Mouse (Mus musculus): ENCODE data around the gene Vmn1r32. TPM values are rescaled to one million over a fixed set of nuclear protein-coding genes. Genes with fewer than 3 reads are reported as not detected.

Gene Vmn1r32
- total RNA-seq (2021) = not detected in 2 replicates
- long read RNA-seq = 0 reads

GRCm38 (mm10) chr6:66559996-66560395 is at the start of gene Vmn1r32:
Vmn1r32 (minus strand) TSS chr6:66560096.
- no peak for DNase-seq

GRCm38 (mm10) chr6:66595804-66596203 is 35.9 kb upstream of the Vmn1r32 start:
- no peak for DNase-seq

DNA sequence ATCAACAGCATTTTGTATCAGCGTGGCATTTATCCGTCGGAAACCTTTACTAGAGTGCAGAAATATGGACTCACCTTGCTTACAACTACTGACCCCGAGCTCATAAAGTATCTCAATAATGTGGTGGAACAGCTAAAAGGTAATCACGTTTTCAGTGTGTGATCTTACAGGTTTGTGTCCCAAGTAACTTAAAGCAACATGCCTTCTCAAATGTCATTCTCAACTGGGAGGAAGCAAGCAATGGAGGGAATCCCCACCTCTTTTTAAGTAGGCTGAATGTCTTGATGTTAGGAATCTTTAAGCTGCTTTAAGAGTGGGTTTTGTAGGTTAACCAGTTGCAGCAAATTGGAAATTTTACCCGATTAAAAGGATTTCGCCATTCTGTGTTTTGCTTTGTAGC is 23.9 kb downstream of the Vmn1r32 start:
- no peak for DNase-seq

DNA sequence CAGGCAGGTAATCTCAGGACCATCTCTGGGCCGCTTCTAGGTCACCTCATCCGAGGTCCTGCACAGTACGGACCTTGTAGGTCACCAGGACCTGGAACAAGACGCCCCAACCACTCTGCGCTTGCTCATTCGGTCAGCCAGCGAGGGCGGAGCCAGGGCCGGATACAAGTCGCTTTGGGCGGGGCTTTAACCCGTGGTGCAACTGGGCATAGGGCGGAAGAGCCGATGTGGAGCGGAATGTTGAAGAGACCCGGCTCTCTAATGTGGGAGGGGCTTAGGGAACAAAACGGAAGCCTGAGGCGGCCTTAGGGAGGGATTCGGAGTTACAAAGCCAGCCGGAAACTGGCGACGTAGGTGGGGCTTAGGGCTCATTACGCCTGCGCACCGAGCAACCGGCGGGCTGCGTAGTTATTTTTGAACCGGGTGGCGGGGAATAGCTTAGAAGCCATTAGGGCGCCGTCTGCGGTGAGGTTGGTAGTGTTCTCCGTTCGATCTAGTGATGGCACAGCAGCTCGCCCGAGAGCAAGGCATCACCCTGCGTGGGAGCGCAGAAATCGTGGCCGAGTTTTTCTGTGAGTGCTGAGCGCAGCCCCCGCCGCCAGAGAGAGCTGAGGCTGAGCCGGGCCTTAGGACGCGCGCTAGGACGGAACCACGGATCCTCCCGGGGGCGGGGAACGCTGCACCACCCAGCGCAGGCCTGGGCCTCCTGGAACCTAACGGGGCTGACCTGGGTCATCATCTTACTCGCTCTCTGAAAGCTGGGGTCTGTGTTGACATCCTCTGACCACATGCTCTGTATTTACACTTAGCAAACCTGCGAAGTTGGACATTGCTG is 24.7 kb downstream of the Vmn1r32 start, which contains the start of gene Mad2l1:
Gene Mad2l1 (plus strand): TSS at position 363 of the 835 bp plus-strand sequence.
- DNase-seq = peak; percentile 97

DNA sequence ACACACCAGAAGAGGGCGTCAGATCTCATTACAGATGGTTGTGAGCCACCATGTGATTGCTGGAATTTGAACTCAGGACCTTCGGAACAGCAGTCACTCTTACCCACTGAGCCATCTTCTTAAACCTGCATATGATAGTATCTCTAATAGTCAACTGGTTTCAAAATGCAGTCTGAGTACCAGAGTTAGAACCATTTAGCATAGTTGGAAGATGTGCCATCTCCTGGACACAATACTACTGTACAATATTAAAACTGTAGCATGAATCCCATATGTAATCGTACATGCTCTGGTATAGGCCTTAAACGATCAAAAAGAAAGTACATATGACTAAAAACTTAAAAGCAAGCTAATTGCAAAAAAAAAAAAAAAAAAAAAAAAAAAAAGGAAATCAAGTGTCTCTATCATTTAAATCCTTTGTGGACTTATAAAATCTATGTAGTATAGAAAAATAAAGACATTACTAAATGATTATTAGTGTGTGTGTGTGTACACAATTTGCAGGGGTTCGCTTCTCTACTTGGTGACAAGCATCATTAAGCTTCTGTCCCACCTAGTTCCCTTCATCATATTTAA is 25.4 kb downstream of the Vmn1r32 start:
- no peak for DNase-seq

- no peak for DNase-seq
Measured at GRCm38 (mm10) chr6:66533241-66533640, 26.7 kb downstream of the Vmn1r32 start.

- DNase-seq = no peak
Measured at GRCm38 (mm10) chr6:66528386-66528785, 31.5 kb downstream of the Vmn1r32 start.

DNA sequence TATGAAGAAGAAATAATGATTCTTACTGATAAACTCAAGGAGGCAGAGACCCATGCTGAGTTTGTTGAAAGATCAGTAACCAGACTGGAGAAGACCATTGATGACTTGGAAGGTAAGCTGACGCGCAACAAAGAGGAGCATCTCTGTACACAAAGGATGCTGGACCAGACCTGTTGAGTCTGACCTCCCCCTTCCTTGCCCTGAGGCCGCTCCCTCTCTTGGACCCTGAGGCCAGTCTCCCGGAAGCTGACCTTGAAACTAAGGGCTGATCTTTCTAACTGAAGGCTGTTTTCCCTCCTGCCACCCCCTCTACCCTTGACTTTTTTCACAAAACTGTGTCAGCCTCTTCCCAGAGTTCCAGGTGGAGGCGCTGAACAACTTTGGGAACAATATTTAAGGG is 43.5 kb downstream of the Vmn1r32 start:
- no peak for DNase-seq

Other genes starting within 250 kb of the Vmn1r32 start
- gene Mad2l1, start 24.7 kb downstream of the Vmn1r32 start, total RNA-seq (2021) = 11.8 and 12.2 TPM in 2 replicates
- not detected in 2 replicates for gene Vmn1r33, start 58.2 kb upstream of the Vmn1r32 start, total RNA-seq (2021)
- not detected in 2 replicates for gene Vmn1r34, start 83.8 kb upstream of the Vmn1r32 start, total RNA-seq (2021)
- not detected in 2 replicates for gene Vmn1r35, start 125.8 kb upstream of the Vmn1r32 start, total RNA-seq (2021)
- not detected in 2 replicates for gene Vmn1r36, start 159.1 kb upstream of the Vmn1r32 start, total RNA-seq (2021)
- not detected in 2 replicates for gene Vmn1r37, start 169.3 kb upstream of the Vmn1r32 start, total RNA-seq (2021)
- gene Vmn1r38, start 222.5 kb upstream of the Vmn1r32 start, total RNA-seq (2021) = not detected in 2 replicates